Mouse (Mus musculus) MEL (cell line): Measurements from ENCODE around the gene Fbln1. TPM values are rescaled to one million over a fixed set of nuclear protein-coding genes. Genes with fewer than 3 reads are reported as not detected.

Source experiments
- DNase-seq: peaks from one replicate; pipeline ENCODE4 v3.0.0; 2011; ENCODE audit warnings: low read depth, low spot score
- H3K27ac ChIP-seq: 2 replicates; pipeline ENCODE4 v1.5.1; 2012; ENCODE audit warnings: low read depth, mild to moderate bottlenecking, control low read depth, low read length, moderate library complexity; ENCODE audit not compliant: control insufficient read depth
- H3K27me3 ChIP-seq, 2 experiments: fragments of 150-350 bp in 1 of 2; sonication (generic) in 1 of 2; 2 replicates each; pipeline ENCODE4 v1.6.1; 2012; ENCODE audit warnings: low read length in 2 of 2, mild to moderate bottlenecking in 2 of 2, improper control_type of control experiment in 1 of 2, moderate library complexity in 1 of 2; ENCODE audit not compliant: insufficient read depth in 2 of 2, control insufficient read depth in 1 of 2
- H3K36me3 ChIP-seq, 2 experiments: 2 replicates each; pipeline ENCODE4 v1.6.1; 2012 to 2014; ENCODE audit warnings: low read length in 2 of 2, improper control_type of control experiment in 1 of 2, inconsistent platforms in 1 of 2, mild to moderate bottlenecking in 1 of 2; ENCODE audit not compliant: insufficient read depth in 2 of 2, control insufficient read depth in 1 of 2
- H3K4me1 ChIP-seq, 2 experiments: fragments of 150-350 bp in 1 of 2; sonication (generic) in 1 of 2; 2 replicates each; pipeline ENCODE4 v1.6.1; 2012; ENCODE audit warnings: low read length in 2 of 2, improper control_type of control experiment in 1 of 2, mild to moderate bottlenecking in 1 of 2; ENCODE audit not compliant: insufficient read depth in 2 of 2, control insufficient read depth in 1 of 2
- H3K4me3 ChIP-seq, 2 experiments: fragments of 150-350 bp in 1 of 2; sonication (generic) in 1 of 2; 2 replicates each; pipeline ENCODE4 v1.5.1; 2012; ENCODE audit warnings: low read depth in 2 of 2, low read length in 2 of 2, mild to moderate bottlenecking in 2 of 2, moderate library complexity in 2 of 2, control low read depth in 1 of 2, improper control_type of control experiment in 1 of 2; ENCODE audit not compliant: control insufficient read depth in 1 of 2, insufficient read depth in 1 of 2
- H3K79me2 ChIP-seq: 2 replicates; pipeline ENCODE4 v1.6.1; 2012; ENCODE audit warnings: mild to moderate bottlenecking, low read length, moderate library complexity; ENCODE audit not compliant: control insufficient read depth, poor library complexity, insufficient read depth
- H3K9ac ChIP-seq: 2 replicates; pipeline ENCODE4 v1.6.1; 2012; ENCODE audit warnings: low read depth, mild to moderate bottlenecking, control low read depth, low read length, moderate library complexity; ENCODE audit not compliant: control insufficient read depth, poor library complexity, severe bottlenecking
- H3K9me3 ChIP-seq: fragments of 150-350 bp; sonication (generic); replicated peaks from 2 replicates; pipeline ENCODE4 v1.6.1; 2012; ENCODE audit warnings: mild to moderate bottlenecking, low read length, improper control_type of control experiment, moderate library complexity; ENCODE audit not compliant: insufficient read depth
- CHD1 ChIP-seq: IDR thresholded peaks from 2 replicates; pipeline ENCODE4 v1.6.1; 2012; ENCODE audit warnings: low read depth, mild to moderate bottlenecking, inconsistent platforms, low read length, improper control_type of control experiment
- CHD2 ChIP-seq: IDR thresholded peaks from 2 replicates; pipeline ENCODE4 v1.6.1; 2011; ENCODE audit warnings: low read length, improper control_type of control experiment
- CTCF ChIP-seq, 3 experiments: IDR thresholded peaks in 2 of 3; conservative IDR thresholded peaks in 1 of 3; 2 replicates each; pipeline ENCODE4 v1.5.1; 2011 to 2012; ENCODE audit warnings: low read length in 3 of 3, low read depth in 2 of 3, mild to moderate bottlenecking in 2 of 3, improper control_type of control experiment in 1 of 3, inconsistent platforms in 1 of 3, mixed read lengths in 1 of 3, moderate library complexity in 1 of 3; ENCODE audit not compliant: control insufficient read depth in 1 of 3, insufficient read depth in 1 of 3, poor library complexity in 1 of 3, severe bottlenecking in 1 of 3
- ELF1 ChIP-seq: IDR thresholded peaks from 2 replicates; pipeline ENCODE4 v1.6.1; 2014; ENCODE audit warnings: low read depth, mild to moderate bottlenecking, inconsistent platforms, low read length, improper control_type of control experiment, moderate library complexity
- ETS1 ChIP-seq: IDR thresholded peaks from 2 replicates; pipeline ENCODE4 v1.6.1; 2012; ENCODE audit warnings: low read depth, mild to moderate bottlenecking, inconsistent platforms, low read length, improper control_type of control experiment, moderate library complexity
- GABPA ChIP-seq: IDR thresholded peaks from 2 replicates; pipeline ENCODE4 v1.6.1; 2012; ENCODE audit warnings: low read depth, mild to moderate bottlenecking, inconsistent platforms, low read length, improper control_type of control experiment, moderate library complexity
- GATA1 ChIP-seq: IDR thresholded peaks from 2 replicates; pipeline ENCODE4 v1.6.1; 2011; ENCODE audit warnings: low read depth, low read length, improper control_type of control experiment
- HCFC1 ChIP-seq: IDR thresholded peaks from 2 replicates; pipeline ENCODE4 v1.6.1; 2012; ENCODE audit warnings: low read depth, mild to moderate bottlenecking, inconsistent platforms, low read length, improper control_type of control experiment, moderate library complexity
- KAT2A ChIP-seq: conservative IDR thresholded peaks from 2 replicates; pipeline ENCODE4 v1.6.1; 2012; ENCODE audit warnings: low read depth, low read length, improper control_type of control experiment, inconsistent platforms
- MAX ChIP-seq: IDR thresholded peaks from 2 replicates; pipeline ENCODE4 v1.6.1; 2011; ENCODE audit warnings: low read length, improper control_type of control experiment
- MAZ ChIP-seq: IDR thresholded peaks from 2 replicates; pipeline ENCODE4 v1.6.1; 2012; ENCODE audit warnings: low read depth, mild to moderate bottlenecking, inconsistent platforms, low read length, improper control_type of control experiment
- MEF2A ChIP-seq: IDR thresholded peaks from 2 replicates; pipeline ENCODE4 v1.6.1; 2014; ENCODE audit warnings: low read depth, mild to moderate bottlenecking, inconsistent platforms, low read length, improper control_type of control experiment; ENCODE audit not compliant: poor library complexity, insufficient replicate concordance, severe bottlenecking; ENCODE audit errors: extremely low read depth
- MYB ChIP-seq: IDR thresholded peaks from 2 replicates; pipeline ENCODE4 v1.6.1; 2011; ENCODE audit warnings: mild to moderate bottlenecking, low read depth, low read length, improper control_type of control experiment
- MYC ChIP-seq: IDR thresholded peaks from 2 replicates; pipeline ENCODE4 v1.6.1; 2011; ENCODE audit warnings: low read depth, mild to moderate bottlenecking, low read length, improper control_type of control experiment, moderate library complexity
- NELFE ChIP-seq: IDR thresholded peaks from 2 replicates; pipeline ENCODE4 v1.6.1; 2011; ENCODE audit warnings: low read depth, low read length, improper control_type of control experiment
- POLR2A ChIP-seq, 2 experiments: IDR thresholded peaks; 2 replicates each; pipeline ENCODE4 v1.6.1; 2011 to 2012; ENCODE audit warnings: low read length in 2 of 2, mild to moderate bottlenecking in 2 of 2, control low read depth in 1 of 2, improper control_type of control experiment in 1 of 2, low read depth in 1 of 2, moderate library complexity in 1 of 2; ENCODE audit not compliant: control insufficient read depth in 1 of 2, insufficient read depth in 1 of 2, poor library complexity in 1 of 2
- POLR2AphosphoS2 ChIP-seq: IDR thresholded peaks from 2 replicates; pipeline ENCODE4 v1.6.1; 2011; ENCODE audit warnings: low read length, improper control_type of control experiment
- POLR2AphosphoS5 ChIP-seq: IDR thresholded peaks from 2 replicates; pipeline ENCODE4 v1.6.1; 2012; ENCODE audit warnings: low read depth, borderline replicate concordance, mild to moderate bottlenecking, inconsistent platforms, low read length, moderate library complexity, mixed read lengths
- RCOR1 ChIP-seq: IDR thresholded peaks from 2 replicates; pipeline ENCODE4 v1.6.1; 2012; ENCODE audit warnings: low read depth, mild to moderate bottlenecking, inconsistent platforms, low read length, improper control_type of control experiment
- TBP ChIP-seq: IDR thresholded peaks from 2 replicates; pipeline ENCODE4 v1.8.0; 2011; ENCODE audit warnings: low read depth, low read length, improper control_type of control experiment
- TCF12 ChIP-seq: IDR thresholded peaks from 2 replicates; pipeline ENCODE4 v1.6.1; 2014; ENCODE audit warnings: low read depth, mild to moderate bottlenecking, inconsistent platforms, low read length, improper control_type of control experiment, moderate library complexity
- USF2 ChIP-seq, 2 experiments: IDR thresholded peaks; 2 replicates each; pipeline ENCODE4 v1.6.1; 2011 to 2012; ENCODE audit warnings: improper control_type of control experiment in 2 of 2, low read length in 2 of 2, borderline replicate concordance in 1 of 2, inconsistent platforms in 1 of 2, low read depth in 1 of 2, mild to moderate bottlenecking in 1 of 2; ENCODE audit not compliant: insufficient read depth in 1 of 2
- ZC3H11A ChIP-seq: IDR thresholded peaks from 2 replicates; pipeline ENCODE4 v1.6.1; 2012; ENCODE audit warnings: low read depth, mild to moderate bottlenecking, inconsistent platforms, low read length, improper control_type of control experiment
- ZMIZ1 ChIP-seq: IDR thresholded peaks from 2 replicates; pipeline ENCODE4 v1.6.1; 2012; ENCODE audit warnings: low read depth, mild to moderate bottlenecking, inconsistent platforms, low read length, improper control_type of control experiment, moderate library complexity
- ZNF384 ChIP-seq: IDR thresholded peaks from 2 replicates; pipeline ENCODE4 v1.6.1; 2012; ENCODE audit warnings: low read depth, mild to moderate bottlenecking, inconsistent platforms, low read length, improper control_type of control experiment
- polyA plus RNA-seq, 2 experiments: library from polyadenylated mRNA; stranded (reverse) in 1 of 2; unstranded in 1 of 2; fragments of >175 nt in 1 of 2; fragments of >200 nt in 1 of 2; gene quantifications; 2 replicates each; pipeline versions ENCODE4 v1.2.1 to v1.2.4; 2012; ENCODE audit warnings: low replicate concordance in 2 of 2, low read depth in 1 of 2; ENCODE audit not compliant: insufficient read length in 2 of 2, insufficient read depth in 1 of 2, missing spikeins in 1 of 2
- total RNA-seq: library from RNA; depleted of rRNA; stranded (reverse); fragments of 300-350 nt; gene quantifications from 2 replicates; pipeline ENCODE4 v1.2.3, GENCODE M21; 2012

The Fbln1 gene
- total and polyA plus RNA-seq, 3 experiments: not detected

DNA sequence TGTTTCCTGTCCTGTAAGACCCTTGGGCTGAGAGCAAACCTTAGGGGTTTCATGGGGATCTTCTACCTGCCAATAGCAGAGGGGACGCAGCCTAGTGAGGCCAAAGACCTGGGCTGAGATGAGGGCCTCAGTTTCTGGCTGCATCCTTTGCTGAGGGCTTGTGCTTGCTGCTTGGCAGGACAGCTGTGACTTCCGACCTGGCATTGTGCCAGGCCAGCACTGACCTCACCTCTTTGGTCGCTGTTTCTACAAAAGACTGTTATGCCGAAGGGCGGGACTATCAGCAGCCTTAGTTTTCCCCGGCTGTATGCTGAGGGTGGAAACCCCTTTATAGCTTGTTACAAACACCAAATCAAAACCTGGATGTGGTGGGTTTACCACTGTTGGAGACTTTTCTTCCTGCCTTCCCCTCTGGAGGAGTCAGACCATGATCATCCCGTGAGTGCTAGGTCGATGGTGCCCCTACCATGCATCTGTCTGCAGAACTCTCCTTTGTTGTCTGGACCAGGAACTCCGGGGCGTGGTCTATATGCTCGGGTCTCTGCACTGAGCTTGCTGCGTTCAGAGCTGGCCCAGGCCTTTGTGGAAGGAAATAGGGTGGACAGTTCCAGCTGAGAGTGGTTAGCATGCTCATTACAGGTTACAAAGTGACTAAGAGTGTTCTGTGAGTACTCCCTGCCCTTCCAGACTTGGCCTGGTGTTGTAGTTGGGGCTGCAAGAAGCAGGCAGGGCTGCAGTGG lies 15.5 kb downstream of the Fbln1 start:
- no peak overlapping the region for H3K9ac ChIP-seq
- no peaks in the 10 kb centered on the region for H3K4me1 ChIP-seq
- TF ChIP-seq CHD1: no peak
- TF ChIP-seq POLR2A (IDR thresholded peaks at IDR 0.05; ENCODE audit: control insufficient read depth in 1 of 2, insufficient read depth in 1 of 2, low read depth in 1 of 2, low read length in 2 of 2, poor library complexity in 1 of 2): no peak
- no peak for TF ChIP-seq ZNF384
- TF ChIP-seq KAT2A: no peak
- no peak for TF ChIP-seq MYC
- no peak for TF ChIP-seq ZC3H11A
- TF ChIP-seq CHD2: no peak
- no peak for TF ChIP-seq GABPA
- no peak for TF ChIP-seq NELFE
- no peak for TF ChIP-seq TCF12
- TF ChIP-seq ELF1: no peak
- no peak for TF ChIP-seq MAZ
- TF ChIP-seq ZMIZ1: no peak
- no peak for TF ChIP-seq HCFC1
- TF ChIP-seq USF2 (IDR thresholded peaks at IDR 0.05; ENCODE audit: borderline replicate concordance in 1 of 2, insufficient read depth in 1 of 2, low read depth in 1 of 2, low read length in 2 of 2): no peak
- no peak for TF ChIP-seq MEF2A
- no peak for TF ChIP-seq CTCF (IDR thresholded peaks at IDR 0.05 in 2 of 3, conservative IDR thresholded peaks at IDR 0.05 in 1 of 3; ENCODE audit: control insufficient read depth in 1 of 3, insufficient read depth in 1 of 3, low read depth in 2 of 3, low read length in 3 of 3, poor library complexity in 1 of 3, severe bottlenecking in 1 of 3)
- TF ChIP-seq POLR2AphosphoS2: no peak
- TF ChIP-seq, all 39 proteins: peak for 0
- no peaks in the 10 kb centered on the region for H3K79me2 ChIP-seq
- no peaks in the 10 kb centered on the region for H3K27me3 ChIP-seq
- H3K9me3 ChIP-seq: no peaks in the 10 kb centered on the region
- no peaks in the 10 kb centered on the region for H3K36me3 ChIP-seq
- no peak overlapping the region for H3K4me3 ChIP-seq
- DNase-seq: no peak
- no peak overlapping the region for H3K27ac ChIP-seq

DNA sequence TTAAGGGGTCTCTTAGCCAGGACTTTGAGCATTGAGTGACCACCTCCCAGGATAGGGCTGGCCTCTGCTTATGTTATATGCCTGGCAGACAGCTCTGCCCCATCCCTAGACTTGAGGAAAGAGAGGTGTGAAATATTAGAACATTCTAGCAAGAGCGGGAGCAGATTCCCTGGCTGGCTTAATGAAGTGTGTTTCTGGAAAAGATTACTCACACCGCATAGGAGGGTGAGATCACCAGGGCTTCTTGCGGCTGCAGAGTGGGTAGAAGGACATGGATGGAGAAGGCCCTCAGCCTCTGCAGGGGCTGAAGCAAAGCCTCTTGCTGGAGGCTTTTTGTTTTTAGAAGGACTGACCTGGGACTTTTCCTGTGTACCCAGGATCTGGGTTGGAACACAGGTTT lies 19.9 kb downstream of the Fbln1 start:
- no peak overlapping the region for H3K4me3 ChIP-seq
- no peaks in the 10 kb centered on the region for H3K27me3 ChIP-seq
- no peak overlapping the region for H3K9ac ChIP-seq
- TF ChIP-seq RCOR1 (no peak), GABPA (no peak), GATA1 (no peak), POLR2AphosphoS5 (no peak), TBP (no peak), KAT2A (no peak), ZMIZ1 (no peak), ZC3H11A (no peak), MAX (no peak), MYB (no peak), ETS1 (no peak)
- TF ChIP-seq, all 39 proteins: peak for 0
- Histone ChIP-seq H3K9me3 (no peaks in the 10 kb centered on the region), H3K4me1 (no peaks in the 10 kb centered on the region), H3K36me3 (no peaks in the 10 kb centered on the region), H3K79me2 (no peaks in the 10 kb centered on the region), H3K27ac (no peak overlapping the region)
- DNase-seq: no peak
